Mouse (Mus musculus) spleen, adult 2 months (tissue): ENCODE measurements around the gene Mfap4.

Experiments used
- CTCF ChIP-seq: fragments of 200-500 bp; IDR thresholded peaks from 2 replicates; pipeline ENCODE4 v1.5.1; 2011; ENCODE audit warnings: mild to moderate bottlenecking, inconsistent platforms; ENCODE audit not compliant: insufficient read depth, insufficient read length, insufficient replicate concordance; ENCODE audit errors: extremely low read depth
- POLR2A ChIP-seq: fragments of 200-500 bp; IDR thresholded peaks from 2 replicates; pipeline ENCODE4 v1.6.1; 2011; ENCODE audit warnings: low read depth, low read length, inconsistent platforms

DNA sequence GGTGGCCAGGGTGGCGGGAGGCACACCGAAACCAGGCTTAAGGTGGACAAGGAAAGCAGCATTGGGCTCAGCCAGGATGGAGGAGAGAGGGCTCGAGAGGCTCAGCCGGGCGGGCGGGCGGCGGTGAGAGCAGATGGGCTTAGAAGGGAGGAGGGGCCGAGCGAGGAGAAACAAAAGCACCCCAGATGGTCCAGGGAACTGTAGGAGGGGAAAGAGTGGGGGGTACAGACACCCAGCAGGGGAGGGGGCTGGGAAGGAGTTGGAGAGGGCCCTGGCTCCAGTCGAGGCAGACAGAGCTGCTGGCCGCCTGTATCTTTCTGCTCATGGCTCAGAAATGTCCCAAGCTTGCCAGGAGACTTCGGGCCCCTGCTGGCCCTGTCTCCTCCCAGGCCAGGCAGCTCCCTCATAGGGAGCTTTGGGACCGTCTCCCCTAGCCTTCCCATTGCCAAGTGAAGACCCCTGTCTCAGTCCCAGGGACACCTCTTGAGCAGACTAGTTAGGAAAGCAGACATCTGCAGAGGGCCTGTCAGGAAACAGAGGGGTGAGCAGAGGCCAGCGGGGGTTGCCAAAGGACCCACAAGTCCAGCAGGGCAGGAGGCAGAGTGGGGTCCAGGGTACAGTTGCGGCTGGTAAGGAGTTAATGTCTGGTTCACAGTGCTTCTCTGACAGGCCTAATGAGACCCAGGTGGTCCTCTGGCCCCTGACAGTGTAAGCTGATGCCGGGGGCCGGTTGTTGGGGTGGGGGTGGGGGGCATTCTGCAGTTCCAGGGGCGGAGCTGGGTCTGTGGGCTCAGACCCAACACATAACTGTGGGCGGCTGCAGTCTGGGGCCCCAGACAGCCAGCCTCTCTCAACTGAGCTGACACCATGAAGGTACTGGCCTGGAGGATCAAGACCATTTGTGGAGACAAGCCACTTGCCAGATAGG lies at the start of gene Mfap4:
- TF ChIP-seq CTCF = no peak
- TF ChIP-seq POLR2A = no peak
